Mouse (Mus musculus) bone marrow, adult 2 months (tissue): ENCODE results near the gene Farsb.

Experiments used
- CTCF ChIP-seq: fragments of 200-500 bp; IDR thresholded peaks from 2 replicates; pipeline ENCODE4 v1.5.1; 2011; ENCODE audit warnings: low read length, control low read depth; ENCODE audit not compliant: control insufficient read depth, insufficient read depth
- POLR2A ChIP-seq: fragments of 200-500 bp; IDR thresholded peaks from 2 replicates; pipeline ENCODE4 v1.6.1; 2011; ENCODE audit warnings: low read depth, mild to moderate bottlenecking, control low read depth, low read length, borderline replicate concordance; ENCODE audit not compliant: control insufficient read depth

- TF ChIP-seq POLR2A (no peak), CTCF (no peak)
Observed at GRCm38 (mm10) chr1:78396320-78396913, 92.3 kb downstream of the Farsb start.
